Mouse (Mus musculus): ENCODE measurements around the gene Npr2. TPM values are rescaled to one million over a fixed set of nuclear protein-coding genes. Genes with fewer than 3 reads are reported as not detected.

Npr2 gene
- polyA plus RNA-seq, 1 experiment from 2014 or later: 11.6 TPM

- Histone ChIP-seq H3K27ac (ENCODE audit: low read length) (peak within 1 kb of the TSS; percentile 90), H3K4me3 (ENCODE audit: low read length) (peak within 1 kb of the TSS; percentile 78), H3K36me3 (ENCODE audit: control insufficient read depth, insufficient read depth, low read length) (peaks cover 2% of the 10 kb centered on the region; the same call in 1 of the 2 replicates), H3K27me3 (ENCODE audit: control insufficient read depth, insufficient read depth, low read depth, low read length) (no peaks in the 10 kb centered on the region), H3K4me2 (ENCODE audit: low read depth, low read length) (peak within 1 kb of the TSS; percentile 71), H3K9me3 (ENCODE audit: control insufficient read depth, low read length) (no peaks in the 10 kb centered on the region), H3K4me1 (replicated peaks; ENCODE audit: control insufficient read depth, insufficient read depth, low read length) (peaks cover 6% of the 10 kb centered on the region), H3K9ac (ENCODE audit: low read length) (peak within 1 kb of the TSS; percentile 89)
- WGBS: 1% methylated on average over 33 of the region's 34 CpGs
- ATAC-seq (ENCODE audit: low read depth): peak; percentile 95
Measured at GRCm38 (mm10) chr4:43656339-43657109, 24.8 kb downstream of the Npr2 start, which contains the start of gene Hint2. TSS of gene Hint2 (minus strand) at chr4:43656466.

- H3K27ac ChIP-seq (ENCODE audit: low read length): no peak overlapping the region
- WGBS: 50% methylated on average over 4 of the region's 4 CpGs
- H3K27me3 ChIP-seq (ENCODE audit: control insufficient read depth, insufficient read depth, low read depth, low read length): peaks cover 2% of the 10 kb centered on the region; the same call in 1 of the 2 replicates
- H3K9me3 ChIP-seq (ENCODE audit: control insufficient read depth, low read length): no peaks in the 10 kb centered on the region
- H3K9ac ChIP-seq (ENCODE audit: low read length): no peak overlapping the region
- peaks cover 6% of the 10 kb centered on the region for H3K4me1 ChIP-seq (replicated peaks; ENCODE audit: control insufficient read depth, insufficient read depth, low read length)
- peak overlapping the region; percentile 49 for H3K4me2 ChIP-seq (ENCODE audit: low read depth, low read length)
- no peak for ATAC-seq (ENCODE audit: low read depth)
- H3K36me3 ChIP-seq (ENCODE audit: control insufficient read depth, insufficient read depth, low read length): no peaks in the 10 kb centered on the region
- peak overlapping the region; percentile 78 for H3K4me3 ChIP-seq (ENCODE audit: low read length)
Measured at GRCm38 (mm10) chr4:43657146-43657545, 25.4 kb downstream of the Npr2 start.

GRCm38 (mm10) chr4:43666412-43666811, 34.7 kb downstream of the Npr2 start:
- 19% methylated on average over 4 of the region's 4 CpGs for WGBS
- no peak for ATAC-seq (ENCODE audit: low read depth)
- no peak overlapping the region for H3K9ac ChIP-seq (ENCODE audit: low read length)
- no peak overlapping the region for H3K4me3 ChIP-seq (ENCODE audit: low read length)
- no peak overlapping the region for H3K27ac ChIP-seq (ENCODE audit: low read length)
- H3K4me2 ChIP-seq (ENCODE audit: low read depth, low read length): no peak overlapping the region
- H3K36me3 ChIP-seq (ENCODE audit: control insufficient read depth, insufficient read depth, low read length): no peaks in the 10 kb centered on the region
- no peaks in the 10 kb centered on the region for H3K9me3 ChIP-seq (ENCODE audit: control insufficient read depth, low read length)
- H3K27me3 ChIP-seq (ENCODE audit: control insufficient read depth, insufficient read depth, low read depth, low read length): peaks cover 16% of the 10 kb centered on the region
- H3K4me1 ChIP-seq (replicated peaks; ENCODE audit: control insufficient read depth, insufficient read depth, low read length): peaks cover 10% of the 10 kb centered on the region; the same call in 1 of the 2 replicates

- Histone ChIP-seq H3K27me3 (ENCODE audit: control insufficient read depth, insufficient read depth, low read depth, low read length) (peaks cover 9% of the 10 kb centered on the region; the same call in 1 of the 2 replicates), H3K4me2 (ENCODE audit: low read depth, low read length) (peak within 1 kb of the TSS; percentile 68), H3K9me3 (ENCODE audit: control insufficient read depth, low read length) (no peaks in the 10 kb centered on the region), H3K36me3 (ENCODE audit: control insufficient read depth, insufficient read depth, low read length) (no peaks in the 10 kb centered on the region), H3K9ac (ENCODE audit: low read length) (peak within 1 kb of the TSS; percentile 91), H3K27ac (ENCODE audit: low read length) (peak within 1 kb of the TSS; percentile 14), H3K4me1 (replicated peaks; ENCODE audit: control insufficient read depth, insufficient read depth, low read length) (peaks cover 12% of the 10 kb centered on the region; the same call in 1 of the 2 replicates), H3K4me3 (ENCODE audit: low read length) (peak within 1 kb of the TSS; percentile 80)
- ATAC-seq (ENCODE audit: low read depth): peak; percentile 96
- 1% methylated on average over 28 of the region's 41 CpGs for WGBS
Measured at GRCm38 (mm10) chr4:43668782-43669427, 37.2 kb downstream of the Npr2 start, which contains the start of the genes Tmem8b and Fam221b. TSS of gene Tmem8b (plus strand) at chr4:43668971. TSS of gene Fam221b (minus strand) at chr4:43669145.

GRCm38 (mm10) chr4:43669428-43669794, 37.7 kb downstream of the Npr2 start:
- H3K27ac ChIP-seq (ENCODE audit: low read length): peak overlapping the region; percentile 4
- ATAC-seq (ENCODE audit: low read depth): peak; percentile 87
- H3K4me1 ChIP-seq (replicated peaks; ENCODE audit: control insufficient read depth, insufficient read depth, low read length): peaks cover 12% of the 10 kb centered on the region; the same call in 1 of the 2 replicates
- peaks cover 9% of the 10 kb centered on the region; the same call in 1 of the 2 replicates for H3K27me3 ChIP-seq (ENCODE audit: control insufficient read depth, insufficient read depth, low read depth, low read length)
- H3K9me3 ChIP-seq (ENCODE audit: control insufficient read depth, low read length): no peaks in the 10 kb centered on the region
- 0% methylated on average over 25 of the region's 25 CpGs for WGBS
- peak overlapping the region; percentile 91 for H3K9ac ChIP-seq (ENCODE audit: low read length)
- no peaks in the 10 kb centered on the region for H3K36me3 ChIP-seq (ENCODE audit: control insufficient read depth, insufficient read depth, low read length)
- H3K4me3 ChIP-seq (ENCODE audit: low read length): peak overlapping the region; percentile 80
- peak overlapping the region; percentile 68 for H3K4me2 ChIP-seq (ENCODE audit: low read depth, low read length)

- peak; percentile 20; the same call in 1 of the 2 replicates for ATAC-seq (ENCODE audit: low read depth)
- Histone ChIP-seq H3K27ac (ENCODE audit: low read length) (no peak overlapping the region), H3K4me1 (replicated peaks; ENCODE audit: control insufficient read depth, insufficient read depth, low read length) (peaks cover 12% of the 10 kb centered on the region; the same call in 1 of the 2 replicates), H3K27me3 (ENCODE audit: control insufficient read depth, insufficient read depth, low read depth, low read length) (no peaks in the 10 kb centered on the region), H3K4me3 (ENCODE audit: low read length) (no peak overlapping the region), H3K9ac (ENCODE audit: low read length) (no peak overlapping the region), H3K36me3 (ENCODE audit: control insufficient read depth, insufficient read depth, low read length) (no peaks in the 10 kb centered on the region), H3K4me2 (ENCODE audit: low read depth, low read length) (no peak overlapping the region), H3K9me3 (ENCODE audit: control insufficient read depth, low read length) (no peaks in the 10 kb centered on the region)
- 8% methylated on average over 2 of the region's 2 CpGs for WGBS
Measured at GRCm38 (mm10) chr4:43672070-43672469, 40.3 kb downstream of the Npr2 start.

GRCm38 (mm10) chr4:43673703-43674102, 42.0 kb downstream of the Npr2 start:
- no peak for ATAC-seq (ENCODE audit: low read depth)
- Histone ChIP-seq H3K4me1 (replicated peaks; ENCODE audit: control insufficient read depth, insufficient read depth, low read length) (peaks cover 9% of the 10 kb centered on the region; the same call in 1 of the 2 replicates), H3K27ac (ENCODE audit: low read length) (0 out of 2 replicates have a peak overlapping the region, but pooled peaks have one; percentile 29), H3K36me3 (ENCODE audit: control insufficient read depth, insufficient read depth, low read length) (no peaks in the 10 kb centered on the region), H3K4me2 (ENCODE audit: low read depth, low read length) (no peak overlapping the region), H3K27me3 (ENCODE audit: control insufficient read depth, insufficient read depth, low read depth, low read length) (no peaks in the 10 kb centered on the region), H3K4me3 (ENCODE audit: low read length) (no peak overlapping the region), H3K9ac (ENCODE audit: low read length) (no peak overlapping the region), H3K9me3 (ENCODE audit: control insufficient read depth, low read length) (no peaks in the 10 kb centered on the region)
- WGBS: 70% methylated on average over 8 of the region's 8 CpGs

GRCm38 (mm10) chr4:43674974-43675373, 43.2 kb downstream of the Npr2 start:
- Histone ChIP-seq H3K9ac (ENCODE audit: low read length) (no peak overlapping the region), H3K9me3 (ENCODE audit: control insufficient read depth, low read length) (no peaks in the 10 kb centered on the region), H3K27me3 (ENCODE audit: control insufficient read depth, insufficient read depth, low read depth, low read length) (no peaks in the 10 kb centered on the region), H3K4me1 (replicated peaks; ENCODE audit: control insufficient read depth, insufficient read depth, low read length) (peaks cover 4% of the 10 kb centered on the region; the same call in 1 of the 2 replicates), H3K4me2 (ENCODE audit: low read depth, low read length) (no peak overlapping the region), H3K27ac (ENCODE audit: low read length) (no peak overlapping the region), H3K4me3 (ENCODE audit: low read length) (no peak overlapping the region), H3K36me3 (ENCODE audit: control insufficient read depth, insufficient read depth, low read length) (no peaks in the 10 kb centered on the region)
- no peak for ATAC-seq (ENCODE audit: low read depth)
- 71% methylated on average over 5 of the region's 5 CpGs for WGBS

- H3K4me1 ChIP-seq (replicated peaks; ENCODE audit: control insufficient read depth, insufficient read depth, low read length): 0 out of 2 replicates have a peak, but pooled peaks cover 2% of the 10 kb centered on the region
- no peaks in the 10 kb centered on the region for H3K27me3 ChIP-seq (ENCODE audit: control insufficient read depth, insufficient read depth, low read depth, low read length)
- no peak overlapping the region for H3K4me3 ChIP-seq (ENCODE audit: low read length)
- no peak overlapping the region for H3K27ac ChIP-seq (ENCODE audit: low read length)
- H3K4me2 ChIP-seq (ENCODE audit: low read depth, low read length): no peak overlapping the region
- H3K9me3 ChIP-seq (ENCODE audit: control insufficient read depth, low read length): no peaks in the 10 kb centered on the region
- no peaks in the 10 kb centered on the region for H3K36me3 ChIP-seq (ENCODE audit: control insufficient read depth, insufficient read depth, low read length)
- no peak overlapping the region for H3K9ac ChIP-seq (ENCODE audit: low read length)
- 68% methylated on average over 4 of the region's 4 CpGs for WGBS
- ATAC-seq (ENCODE audit: low read depth): no peak
Measured at GRCm38 (mm10) chr4:43675608-43676007, 43.9 kb downstream of the Npr2 start.

All from lung, embryonic 16.5 days (tissue).